In the genomic region with DNA sequence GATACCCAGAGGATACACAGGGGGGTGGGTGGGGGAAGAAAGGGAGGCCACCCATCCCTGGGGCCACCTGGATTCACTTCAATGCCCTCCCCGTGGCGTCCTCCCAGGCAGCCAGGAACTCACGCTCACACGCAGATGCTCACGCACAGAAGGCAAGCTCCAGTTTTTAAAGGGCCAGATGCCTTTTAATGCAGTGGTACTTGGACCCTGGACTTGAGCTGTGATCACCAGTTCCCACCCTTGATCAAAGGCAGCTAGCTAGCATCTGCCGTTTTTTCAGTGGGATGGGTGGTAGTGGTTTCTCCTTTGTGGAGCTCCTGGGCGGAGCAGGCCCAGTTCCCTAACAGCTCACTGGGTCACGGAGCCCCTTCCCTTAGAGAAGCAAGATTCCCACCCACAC, we compare ENCODE assay signal across 8 mouse cellular contexts. TPM values are rescaled to one million over a fixed set of nuclear protein-coding genes. Genes with fewer than 3 reads are reported as not detected.
DNase-seq lines count a peak whose midpoint lies in the region; ATAC-seq and TF ChIP-seq lines count a peak whose summit lies in the region.

No protein-coding gene starts in this region.

- H3K27ac ChIP-seq in testis, adult 2 months (ENCODE audit: control insufficient read depth, insufficient read depth, low read depth, low read length) = no peak overlapping the region
- peak overlapping the region; percentile 69 for H3K27ac ChIP-seq in heart, embryonic 15.5 days
- peak overlapping the region; percentile 87 for H3K27ac ChIP-seq in left cerebral cortex, adult 2 months
- peak overlapping the region; percentile 79 for H3K27ac ChIP-seq in midbrain, postnatal 0 days (ENCODE audit: low read depth, low read length)

- peaks cover 3% of the 10 kb centered on the region; the same call in 1 of the 2 replicates for H3K4me1 ChIP-seq in testis, adult 2 months (ENCODE audit: control insufficient read depth, insufficient read depth, low read length)
- H3K4me1 ChIP-seq in heart, embryonic 15.5 days (replicated peaks) = peaks cover 51% of the 10 kb centered on the region
- H3K4me1 ChIP-seq in midbrain, postnatal 0 days (ENCODE audit: insufficient read depth, low read length) = peaks cover 24% of the 10 kb centered on the region

- no peak for TF ChIP-seq POLR2A in testis, adult 2 months (IDR thresholded peaks at IDR 0.05; ENCODE audit: control insufficient read depth, low read depth, low read length)

- peak overlapping the region; percentile 61 for H3K9ac ChIP-seq in heart, embryonic 15.5 days
- H3K9ac ChIP-seq in midbrain, postnatal 0 days (replicated peaks; ENCODE audit: low read length, poor library complexity, severe bottlenecking) = peak overlapping the region; percentile 77

- no peaks in the 10 kb centered on the region for H3K27me3 ChIP-seq in testis, adult 2 months (ENCODE audit: control insufficient read depth, insufficient read depth, low read length)
- no peaks in the 10 kb centered on the region for H3K27me3 ChIP-seq in heart, embryonic 15.5 days
- no peaks in the 10 kb centered on the region for H3K27me3 ChIP-seq in midbrain, postnatal 0 days (ENCODE audit: insufficient read depth, low read length)

- no peaks in the 10 kb centered on the region for H3K36me3 ChIP-seq in testis, adult 2 months (ENCODE audit: control insufficient read depth, insufficient read depth, low read length)
- H3K36me3 ChIP-seq in heart, embryonic 15.5 days = peaks cover 22% of the 10 kb centered on the region
- peaks cover 27% of the 10 kb centered on the region for H3K36me3 ChIP-seq in midbrain, postnatal 0 days (ENCODE audit: insufficient read depth, low read length)

- peak overlapping the region; percentile 86 for H3K4me2 ChIP-seq in heart, embryonic 15.5 days
- peak overlapping the region; percentile 92 for H3K4me2 ChIP-seq in midbrain, postnatal 0 days (ENCODE audit: low read depth, low read length, poor library complexity, severe bottlenecking)

- DNase-seq in CD4-positive, CD25-positive, alpha-beta regulatory T cell, adult 2 months (ENCODE audit: low read depth, low spot score) = peak; percentile 54
- DNase-seq in testis, postnatal 14 days (ENCODE audit: low spot score) = no peak
- peak; percentile 59 to 63 for DNase-seq in left cerebral cortex, adult 2 months (ENCODE audit: extremely low spot score in 1 of 2, low spot score in 2 of 2)
- peak; percentile 76 for DNase-seq in midbrain, postnatal 0 days (ENCODE audit: low spot score)
- no peak for DNase-seq in urinary bladder, postnatal 14 days (ENCODE audit: low spot score)

- no peak for ATAC-seq in CD4-positive, CD25-positive, alpha-beta regulatory T cell, adult 4 months
- ATAC-seq in heart, embryonic 15.5 days (replicated peaks; ENCODE audit: insufficient number of reproducible peaks, insufficient read depth, low FRiP score, low read depth) = no peak
- no peak for ATAC-seq in midbrain, postnatal 0 days (ENCODE audit: low FRiP score)

- 12% methylated on average over 8 of the region's 8 CpGs for whole genome bisulfite sequencing in heart, embryonic 15.5 days
- 9% methylated on average over 8 of the region's 8 CpGs for WGBS in midbrain, postnatal 0 days

- no peaks in the 10 kb centered on the region for H3K9me3 ChIP-seq in heart, embryonic 15.5 days (replicated peaks)
- H3K9me3 ChIP-seq in midbrain, postnatal 0 days (ENCODE audit: low read length) = no peaks in the 10 kb centered on the region

- 0 out of 2 replicates have a peak overlapping the region, but pooled peaks have one; percentile 47 for H3K4me3 ChIP-seq in testis, adult 2 months (ENCODE audit: control insufficient read depth, low read depth, low read length)
- H3K4me3 ChIP-seq in heart, embryonic 15.5 days = peak overlapping the region; percentile 58
- peak overlapping the region; percentile 62 for H3K4me3 ChIP-seq in left cerebral cortex, adult 2 months
- H3K4me3 ChIP-seq in midbrain, postnatal 0 days (ENCODE audit: low read depth, low read length) = peak overlapping the region; percentile 55

- TF ChIP-seq CTCF in testis, adult 2 months (IDR thresholded peaks at IDR 0.05; ENCODE audit: control insufficient read depth, insufficient read depth, insufficient replicate concordance, low read depth, low read length) = no peak
- no peak for TF ChIP-seq CTCF in left cerebral cortex, adult 2 months (IDR thresholded peaks at IDR 0.05)
- TF ChIP-seq CTCF in midbrain, postnatal 0 days (IDR thresholded peaks at IDR 0.05) = no peak

- intact Hi-C loops in left cerebral cortex, adult 2 months (cut with DNase I) = no loop called here

RNA-seq across cellular contexts. Expression of gene Slc25a22, which starts 3.2 kb away (rescaled TPM):
- polyA plus RNA-seq in CD4-positive, CD25-positive, alpha-beta regulatory T cell, adult 4 months (2017; shearing (Covaris generic)) = 10 to 100 TPM; 41.4 to 60.0 TPM
- 7.2 and 10.9 TPM in 2 replicates for polyA plus RNA-seq in testis, adult 2 months (2012; rRNA removed)
- polyA plus RNA-seq in heart, embryonic 15.5 days (2015; fragmentation: Nextera tagmentation; extraction: Ambion mirVana) = 14.1 and 20.2 TPM in 2 replicates
- 100 to 1,000 TPM; 253 to 262 TPM for total RNA-seq in left cerebral cortex, adult 2 months (2021)
- 148 and 152 TPM in 2 replicates for total RNA-seq in midbrain, postnatal 0 days (2014; rRNA removed)
- 118 and 121 TPM in 2 replicates for polyA plus RNA-seq in midbrain, postnatal 0 days (2015; fragmentation: Nextera tagmentation; extraction: Ambion mirVana)

RNA-seq across cellular contexts. Expression of gene Cend1, which starts 5.2 kb away (rescaled TPM):
- not detected for polyA plus RNA-seq in CD4-positive, CD25-positive, alpha-beta regulatory T cell, adult 4 months (2017; shearing (Covaris generic))
- polyA plus RNA-seq in testis, adult 2 months (2012; rRNA removed) = 0.48 and 0.63 TPM in 2 replicates
- 4.5 and 5.2 TPM in 2 replicates for polyA plus RNA-seq in heart, embryonic 15.5 days (2015; fragmentation: Nextera tagmentation; extraction: Ambion mirVana)
- 100 to 1,000 TPM; 279 to 288 TPM for total RNA-seq in left cerebral cortex, adult 2 months (2021)
- total RNA-seq in midbrain, postnatal 0 days (2014; rRNA removed) = 167 and 195 TPM in 2 replicates
- polyA plus RNA-seq in midbrain, postnatal 0 days (2015; fragmentation: Nextera tagmentation; extraction: Ambion mirVana) = 194 and 233 TPM in 2 replicates

RNA-seq across cellular contexts. Expression of gene Pidd1, which starts 9.4 kb away (rescaled TPM):
- polyA plus RNA-seq in CD4-positive, CD25-positive, alpha-beta regulatory T cell, adult 4 months (2017; shearing (Covaris generic)) = 10 to 100 TPM in 1 of 2 experiments, 1 to 10 TPM in 1; 7.1 to 22.1 TPM
- 5.5 and 5.6 TPM in 2 replicates for polyA plus RNA-seq in testis, adult 2 months (2012; rRNA removed)
- polyA plus RNA-seq in heart, embryonic 15.5 days (2015; fragmentation: Nextera tagmentation; extraction: Ambion mirVana) = 6.7 and 9.6 TPM in 2 replicates
- 1 to 10 TPM in 1 of 2 experiments, under 1 TPM in 1; 0.93 to 1.2 TPM for total RNA-seq in left cerebral cortex, adult 2 months (2021)
- total RNA-seq in midbrain, postnatal 0 days (2014; rRNA removed) = 1.4 and 1.6 TPM in 2 replicates
- 1.1 and 1.3 TPM in 2 replicates for polyA plus RNA-seq in midbrain, postnatal 0 days (2015; fragmentation: Nextera tagmentation; extraction: Ambion mirVana)

RNA-seq across cellular contexts. Expression of gene Rplp2, which starts 12.7 kb away (rescaled TPM):
- polyA plus RNA-seq in CD4-positive, CD25-positive, alpha-beta regulatory T cell, adult 4 months (2017; shearing (Covaris generic)) = 1,000 to 10,000 TPM; 2,718 to 3,399 TPM
- polyA plus RNA-seq in testis, adult 2 months (2012; rRNA removed) = 226 and 309 TPM in 2 replicates
- 703 and 884 TPM in 2 replicates for polyA plus RNA-seq in heart, embryonic 15.5 days (2015; fragmentation: Nextera tagmentation; extraction: Ambion mirVana)
- total RNA-seq in left cerebral cortex, adult 2 months (2021) = 100 to 1,000 TPM; 552 to 567 TPM
- total RNA-seq in midbrain, postnatal 0 days (2014; rRNA removed) = 180 and 197 TPM in 2 replicates
- 761 and 852 TPM in 2 replicates for polyA plus RNA-seq in midbrain, postnatal 0 days (2015; fragmentation: Nextera tagmentation; extraction: Ambion mirVana)

RNA-seq across cellular contexts. Expression of gene Gatd1, which starts 20.5 kb away (rescaled TPM):
- 100 to 1,000 TPM; 106 to 109 TPM for polyA plus RNA-seq in CD4-positive, CD25-positive, alpha-beta regulatory T cell, adult 4 months (2017; shearing (Covaris generic))
- 23.3 and 24.4 TPM in 2 replicates for polyA plus RNA-seq in testis, adult 2 months (2012; rRNA removed)
- polyA plus RNA-seq in heart, embryonic 15.5 days (2015; fragmentation: Nextera tagmentation; extraction: Ambion mirVana) = 25.5 and 31.6 TPM in 2 replicates
- total RNA-seq in left cerebral cortex, adult 2 months (2021) = 10 to 100 TPM; 38.9 to 46.5 TPM
- total RNA-seq in midbrain, postnatal 0 days (2014; rRNA removed) = 72.0 and 72.9 TPM in 2 replicates
- polyA plus RNA-seq in midbrain, postnatal 0 days (2015; fragmentation: Nextera tagmentation; extraction: Ambion mirVana) = 47.7 and 48.9 TPM in 2 replicates

Comparison
In these comparisons a context has a peak if more than half of its experiments do, and no peak if none do; other contexts are left out.
1. DNase-seq: peak in CD4-positive, CD25-positive, alpha-beta regulatory T cell, adult 2 months (single experiment), left cerebral cortex, adult 2 months (2 of 2) and midbrain, postnatal 0 days (single experiment); none in testis, postnatal 14 days (single experiment) and urinary bladder, postnatal 14 days (single experiment).
2. RNA of gene Cend1, which starts 5.2 kb away (polyA plus RNA-seq): 194 to 233 TPM in midbrain, postnatal 0 days; 4.5 to 5.2 TPM in heart, embryonic 15.5 days, 0.48 to 0.63 TPM in testis, adult 2 months and not detected in CD4-positive, CD25-positive, alpha-beta regulatory T cell, adult 4 months; every median in the first group is over 10 times any median in the second.
3. Peak in every context shown above with its lines, with median percentiles within 50 percentile points of each other: H3K4me3 ChIP-seq.